Mouse (Mus musculus) lung, adult 2 months (tissue): ENCODE measurements at regions not wholly inside any gene's neighbourhood (a gene's known extent, or its start where the extent isn't known, plus 50 kb on each side); places are given as distances from the start of the nearest gene placed in this dataset.

Experiments used
- CTCF ChIP-seq: fragments of 200-500 bp; IDR thresholded peaks from 2 replicates; pipeline ENCODE4 v1.5.1; 2011; ENCODE audit warnings: mild to moderate bottlenecking, low read length, control low read depth; ENCODE audit not compliant: insufficient read depth
- POLR2A ChIP-seq: fragments of 200-500 bp; IDR thresholded peaks from 2 replicates; pipeline ENCODE4 v1.6.1; 2011; ENCODE audit warnings: low read depth, mild to moderate bottlenecking, control low read depth, low read length, borderline replicate concordance; ENCODE audit errors: extremely low read depth

GRCm38 (mm10) chr4:34186522-34186921 lies 136.5 kb upstream of the Spaca1 start:
- TF ChIP-seq CTCF, result no peak
- TF ChIP-seq POLR2A, result no peak
